Mouse (Mus musculus) liver, adult 2 months (tissue): ENCODE data around the gene Parvb. TPM values are rescaled to one million over a fixed set of nuclear protein-coding genes. Genes with fewer than 3 reads are reported as not detected.

Experiments used
- DNase-seq: peaks from one replicate; pipeline ENCODE4 v3.0.0-alpha.2; 2011; ENCODE audit warnings: low read depth, low spot score; ENCODE audit errors: extremely low read depth
- H3K27ac ChIP-seq: fragments of 200-500 bp; replicated peaks from 2 replicates; pipeline ENCODE4 v1.5.1; 2012; ENCODE audit warnings: low read depth, mild to moderate bottlenecking, control low read depth, inconsistent platforms, low read length; ENCODE audit not compliant: insufficient read depth
- H3K27me3 ChIP-seq: fragments of 200-500 bp; 2 replicates; pipeline ENCODE4 v1.6.1; 2012; ENCODE audit warnings: mild to moderate bottlenecking, moderate library complexity, low read length, inconsistent platforms; ENCODE audit not compliant: control insufficient read depth, insufficient read depth
- H3K36me3 ChIP-seq: fragments of 200-500 bp; 2 replicates; pipeline ENCODE4 v1.6.1; 2012; ENCODE audit warnings: low read length, inconsistent platforms; ENCODE audit not compliant: control insufficient read depth, insufficient read depth
- H3K4me1 ChIP-seq: fragments of 200-500 bp; 2 replicates; pipeline ENCODE4 v1.6.1; 2011; ENCODE audit warnings: low read length; ENCODE audit not compliant: control insufficient read depth, insufficient read depth
- H3K4me3 ChIP-seq: fragments of 200-500 bp; 2 replicates; pipeline ENCODE4 v1.5.1; 2011; ENCODE audit warnings: low read depth, mild to moderate bottlenecking, control low read depth, low read length, moderate library complexity; ENCODE audit not compliant: insufficient read depth
- H3K79me2 ChIP-seq: fragments of 200-500 bp; 2 replicates; pipeline ENCODE4 v1.6.1; 2012; ENCODE audit warnings: inconsistent platforms, mild to moderate bottlenecking, low read length, moderate library complexity; ENCODE audit not compliant: control insufficient read depth, insufficient read depth
- H3K9ac ChIP-seq: fragments of 200-500 bp; 2 replicates; pipeline ENCODE4 v1.6.1; 2012; ENCODE audit warnings: low read depth, mild to moderate bottlenecking, control low read depth, inconsistent platforms, low read length
- CTCF ChIP-seq: fragments of 200-500 bp; IDR thresholded peaks from 2 replicates; pipeline ENCODE4 v1.5.1; 2011; ENCODE audit warnings: low read depth, low read length, control low read depth
- POLR2A ChIP-seq: fragments of 200-500 bp; IDR thresholded peaks from 2 replicates; pipeline ENCODE4 v1.6.1; 2011; ENCODE audit warnings: low read length, control low read depth; ENCODE audit not compliant: insufficient read depth; ENCODE audit errors: extremely low read depth
- WGBS: fragments of 180-500 bp; shearing (Covaris S2); methylation state at CpG from one replicate; pipeline ENCODE4 v1.1.7; 2018; 5-methylcytosine and 5-hydroxymethylcytosine counted together
- polyA plus RNA-seq: library from polyadenylated mRNA; depleted of rRNA; stranded (reverse); fragments of >200 nt; gene quantifications from 2 replicates; pipeline ENCODE4 v1.2.3, GENCODE M21; 2012
- total RNA-seq: library from RNA; depleted of rRNA; stranded (reverse); fragments of >200 nt; gene quantifications from 2 replicates; pipeline ENCODE4 v1.2.3, GENCODE M21; 2014

The Parvb gene
- total and polyA plus RNA-seq, 2 experiments = 0.55 to 2.0 TPM

DNA sequence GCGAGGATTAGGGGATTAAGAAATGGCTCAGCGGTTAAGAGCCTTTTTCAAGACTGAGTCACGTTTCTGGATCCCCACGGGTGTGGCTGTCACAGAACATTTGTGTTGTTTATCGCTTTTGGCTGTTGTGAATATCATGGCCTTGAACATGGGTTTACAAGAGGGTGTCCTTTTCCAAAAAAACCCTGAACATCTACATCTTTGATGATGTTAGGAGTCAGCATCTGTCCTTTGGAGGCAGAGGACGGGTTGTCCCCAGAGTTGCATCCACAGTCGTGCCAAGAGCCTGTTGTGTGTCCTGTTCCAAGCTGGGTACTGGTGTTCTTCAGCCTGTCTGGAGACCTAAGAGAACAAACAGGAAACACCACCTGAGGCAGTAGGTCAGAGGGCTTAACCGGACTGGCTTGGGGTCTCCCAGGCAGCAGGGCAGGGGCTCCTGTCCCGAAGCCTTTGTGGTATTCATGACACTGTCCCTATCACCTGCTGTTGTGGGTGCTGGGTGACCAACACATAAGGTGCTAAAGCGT lies 37.3 kb downstream of the Parvb start:
- TF ChIP-seq CTCF (no peak), POLR2A (no peak)
- no peak for DNase-seq

DNA sequence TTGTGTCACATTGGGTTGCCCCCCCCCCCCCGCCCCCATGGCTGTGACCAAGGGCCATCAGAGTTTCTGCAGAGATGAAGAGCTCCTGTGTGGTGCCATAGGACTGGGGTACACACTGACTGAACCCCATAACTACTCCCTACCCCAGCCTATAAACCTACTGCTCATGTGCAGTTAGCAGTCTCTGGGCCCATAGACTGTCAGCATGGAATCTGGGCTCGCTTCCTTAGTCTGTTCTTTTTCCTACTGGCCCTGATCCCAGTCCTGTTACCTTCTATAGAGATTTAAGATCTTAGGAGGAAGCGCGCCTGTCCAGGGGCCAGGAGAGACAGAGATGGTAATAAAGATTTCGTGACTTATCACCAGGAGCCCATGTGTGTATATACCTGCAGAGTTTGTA lies 38.2 kb downstream of the Parvb start:
- no peaks in the 10 kb centered on the region for H3K4me1 ChIP-seq
- no peaks in the 10 kb centered on the region for H3K36me3 ChIP-seq
- no peak for DNase-seq
- H3K27me3 ChIP-seq = no peaks in the 10 kb centered on the region
- H3K79me2 ChIP-seq = no peaks in the 10 kb centered on the region
- no peak overlapping the region for H3K4me3 ChIP-seq
- no peak overlapping the region for H3K9ac ChIP-seq
- H3K27ac ChIP-seq = no peak overlapping the region
- TF ChIP-seq POLR2A (no peak), CTCF (no peak)
- WGBS = 84% methylated on average over 5 of the region's 5 CpGs

More for the DNA sequence above, 37.3 kb downstream of the Parvb start:
- no peaks in the 10 kb centered on the region for H3K36me3 ChIP-seq
- H3K4me1 ChIP-seq = no peaks in the 10 kb centered on the region
- 89% methylated on average over 10 of the region's 10 CpGs for WGBS
- H3K27ac ChIP-seq = no peak overlapping the region
- no peak overlapping the region for H3K4me3 ChIP-seq
- no peaks in the 10 kb centered on the region for H3K79me2 ChIP-seq
- no peak overlapping the region for H3K9ac ChIP-seq
- H3K27me3 ChIP-seq = no peaks in the 10 kb centered on the region

DNA sequence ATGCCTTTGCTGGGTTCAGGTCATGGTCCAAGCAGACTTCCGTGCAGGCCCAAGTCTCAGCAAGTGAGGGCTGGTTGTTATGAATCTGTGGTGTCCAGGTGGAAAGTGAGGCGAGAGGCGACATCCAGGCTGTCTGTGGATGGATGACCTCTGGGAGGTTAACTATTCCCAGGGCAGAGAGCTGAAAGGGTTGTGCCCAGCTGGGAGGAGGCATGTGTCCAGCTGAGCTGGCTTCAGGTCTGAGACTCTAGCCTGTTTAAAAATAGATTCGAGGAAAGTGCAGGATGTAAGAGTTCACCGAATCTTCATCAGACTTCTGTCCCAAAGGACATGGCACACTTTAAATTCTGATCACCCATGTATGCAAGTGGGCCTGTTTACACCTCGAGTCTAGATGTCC lies 38.6 kb downstream of the Parvb start:
- Histone ChIP-seq H3K79me2 (no peaks in the 10 kb centered on the region), H3K27me3 (no peaks in the 10 kb centered on the region), H3K27ac (no peak overlapping the region), H3K4me3 (no peak overlapping the region), H3K9ac (no peak overlapping the region), H3K36me3 (no peaks in the 10 kb centered on the region), H3K4me1 (no peaks in the 10 kb centered on the region)
- no peak for DNase-seq
- whole genome bisulfite sequencing = 86% methylated on average over 6 of the region's 6 CpGs
- TF ChIP-seq CTCF (no peak), POLR2A (no peak)

DNA sequence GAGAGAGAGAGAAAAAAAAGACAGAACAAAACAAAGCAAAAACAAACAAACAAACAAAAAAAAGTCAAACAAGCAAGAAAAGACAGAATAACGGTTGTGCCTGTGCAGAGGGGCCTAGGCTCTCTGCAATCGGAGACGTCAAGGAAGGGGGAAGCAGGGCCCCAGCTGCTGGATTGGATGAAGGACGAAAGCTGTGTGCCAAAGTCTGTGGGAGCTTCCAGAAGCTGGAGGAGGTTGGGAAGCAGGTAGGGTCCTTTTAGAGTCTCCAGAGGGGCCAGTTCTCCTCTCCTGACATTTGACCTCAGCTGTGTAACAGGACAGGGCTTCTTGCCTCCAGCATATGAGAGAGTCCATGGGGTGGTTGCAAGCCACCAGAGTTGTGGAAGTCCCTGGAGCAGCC lies 44.2 kb downstream of the Parvb start:
- no peak overlapping the region for H3K4me3 ChIP-seq
- no peak for DNase-seq
- H3K27me3 ChIP-seq = no peaks in the 10 kb centered on the region
- no peaks in the 10 kb centered on the region for H3K79me2 ChIP-seq
- no peak overlapping the region for H3K27ac ChIP-seq
- H3K36me3 ChIP-seq = no peaks in the 10 kb centered on the region
- no peak for TF ChIP-seq POLR2A
- no peak for TF ChIP-seq CTCF
- H3K4me1 ChIP-seq = no peaks in the 10 kb centered on the region
- no peak overlapping the region for H3K9ac ChIP-seq
- WGBS = 92% methylated on average over 4 of the region's 4 CpGs

DNA sequence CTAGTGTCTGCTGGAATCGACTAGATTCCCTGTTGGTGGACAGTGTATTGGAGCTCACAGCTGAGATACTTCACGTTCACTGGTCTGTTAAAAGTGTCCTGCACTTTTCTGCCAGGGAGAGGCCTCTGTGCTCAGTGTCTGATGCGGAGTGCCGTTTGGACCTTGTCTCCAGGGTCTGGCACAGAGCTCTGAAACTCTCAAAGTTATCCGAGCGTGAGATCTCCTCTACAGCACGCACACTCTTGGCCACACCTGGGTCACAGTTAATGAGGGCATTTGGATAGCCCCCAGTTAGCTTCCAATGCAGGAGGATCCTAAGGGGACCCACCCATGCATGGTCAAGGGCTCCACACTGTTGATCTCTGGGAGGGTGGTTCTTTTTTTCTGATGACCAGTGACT lies 46.2 kb downstream of the Parvb start:
- H3K27ac ChIP-seq = no peak overlapping the region
- no peak overlapping the region for H3K4me3 ChIP-seq
- H3K79me2 ChIP-seq = no peaks in the 10 kb centered on the region
- no peaks in the 10 kb centered on the region for H3K27me3 ChIP-seq
- no peaks in the 10 kb centered on the region for H3K36me3 ChIP-seq
- no peaks in the 10 kb centered on the region for H3K4me1 ChIP-seq
- TF ChIP-seq CTCF (no peak), POLR2A (no peak)
- 90% methylated on average over 7 of the region's 7 CpGs for WGBS
- no peak overlapping the region for H3K9ac ChIP-seq
- no peak for DNase-seq

DNA sequence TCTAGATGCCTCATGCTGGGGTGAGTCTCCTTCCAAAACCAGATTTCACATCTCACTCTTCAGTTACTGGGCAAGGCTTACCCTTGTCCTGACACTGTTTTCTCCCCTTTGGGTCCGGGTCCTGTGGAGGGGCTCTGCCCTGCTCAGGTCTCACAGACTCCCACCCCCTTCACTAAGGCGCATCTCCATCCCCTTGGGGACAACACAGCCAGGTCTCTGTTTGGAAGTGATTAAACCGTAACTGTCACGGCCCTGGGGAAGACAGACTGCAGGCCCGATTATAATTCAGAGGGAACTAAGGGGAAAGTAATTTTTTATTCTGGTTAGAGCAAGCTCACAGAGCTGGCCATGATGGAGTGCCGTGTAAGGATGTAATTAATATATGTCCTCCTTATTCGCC lies 46.8 kb downstream of the Parvb start:
- no peak for TF ChIP-seq POLR2A
- no peak for TF ChIP-seq CTCF
- no peak overlapping the region for H3K9ac ChIP-seq
- no peaks in the 10 kb centered on the region for H3K4me1 ChIP-seq
- no peak overlapping the region for H3K4me3 ChIP-seq
- no peaks in the 10 kb centered on the region for H3K36me3 ChIP-seq
- DNase-seq = no peak
- WGBS = 89% methylated on average over 7 of the region's 7 CpGs
- no peak overlapping the region for H3K27ac ChIP-seq
- no peaks in the 10 kb centered on the region for H3K79me2 ChIP-seq
- no peaks in the 10 kb centered on the region for H3K27me3 ChIP-seq
